Mouse (Mus musculus): ENCODE measurements around the gene Frmpd3.

The Frmpd3 gene

GRCm38 (mm10) chrX:140456751-140457491, 114.9 kb downstream of the Frmpd3 start:
- DNase-seq (ENCODE audit: low read depth), result peak; percentile 42

GRCm38 (mm10) chrX:140457502-140457901, 115.4 kb downstream of the Frmpd3 start:
- DNase-seq (ENCODE audit: low read depth), result peak; percentile 41

GRCm38 (mm10) chrX:140478231-140478630, 136.2 kb downstream of the Frmpd3 start:
- DNase-seq (ENCODE audit: low read depth), result peak; percentile 39

- peak; percentile 56 for DNase-seq (ENCODE audit: low read depth)
Measured at GRCm38 (mm10) chrX:140479171-140479570, 137.1 kb downstream of the Frmpd3 start.
